Comparison of ENCODE assay signal across 8 mouse cellular contexts in genomic region chr17:49171252-49172047, GRCm38 (mm10).
DNase-seq lines count a peak whose midpoint lies in the region; ATAC-seq lines count a peak whose summit lies in the region.

No protein-coding gene starts in this region.

- WGBS in embryonic facial prominence, embryonic 13.5 days, result 3% methylated on average over 20 of the region's 20 CpGs
- WGBS in limb, embryonic 15.5 days, result 4% methylated on average over 20 of the region's 20 CpGs
- 6% methylated on average over 20 of the region's 20 CpGs for WGBS in midbrain, embryonic 16.5 days

- DNase-seq in right cerebral cortex, postnatal 4 days, result peak; percentile 48
- DNase-seq in right cerebral cortex, postnatal 36 days (ENCODE audit: low spot score in 2 of 2), result no peak
- DNase-seq in heart, postnatal 14 days, result peak; percentile 28 to 48
- DNase-seq in thymus, postnatal 10 days (ENCODE audit: low spot score in 2 of 2), result peak; percentile 35 to 65
- DNase-seq in cerebellum, adult 8-10 months, result no peak

- H3K27me3 ChIP-seq in embryonic facial prominence, embryonic 13.5 days, result peaks cover 24% of the 10 kb centered on the region
- peaks cover 10% of the 10 kb centered on the region for H3K27me3 ChIP-seq in limb, embryonic 15.5 days
- H3K27me3 ChIP-seq in midbrain, embryonic 16.5 days (ENCODE audit: control insufficient read depth, insufficient read depth, low read depth, low read length), result peaks cover 3% of the 10 kb centered on the region; the same call in 1 of the 2 replicates

- peak overlapping the region; percentile 72 for H3K4me2 ChIP-seq in embryonic facial prominence, embryonic 13.5 days
- peak overlapping the region; percentile 82 for H3K4me2 ChIP-seq in limb, embryonic 15.5 days
- peak overlapping the region; percentile 58 for H3K4me2 ChIP-seq in midbrain, embryonic 16.5 days (ENCODE audit: low read length)

- H3K4me3 ChIP-seq in embryonic facial prominence, embryonic 13.5 days, result peak overlapping the region; percentile 45
- H3K4me3 ChIP-seq in limb, embryonic 15.5 days, result peak overlapping the region; percentile 40
- H3K4me3 ChIP-seq in midbrain, embryonic 16.5 days (ENCODE audit: low read depth, low read length), result peak overlapping the region; percentile 34

- no peak overlapping the region for H3K27ac ChIP-seq in embryonic facial prominence, embryonic 13.5 days
- H3K27ac ChIP-seq in limb, embryonic 15.5 days, result no peak overlapping the region
- no peak overlapping the region for H3K27ac ChIP-seq in midbrain, embryonic 16.5 days (ENCODE audit: low read length)

- intact Hi-C loops in heart, postnatal 14 days (cut with DNase I), result no loop called here

- H3K9me3 ChIP-seq in embryonic facial prominence, embryonic 13.5 days, result no peaks in the 10 kb centered on the region
- no peaks in the 10 kb centered on the region for H3K9me3 ChIP-seq in limb, embryonic 15.5 days
- H3K9me3 ChIP-seq in midbrain, embryonic 16.5 days (replicated peaks; ENCODE audit: control insufficient read depth, low read length, poor library complexity, severe bottlenecking), result no peaks in the 10 kb centered on the region

- H3K9ac ChIP-seq in embryonic facial prominence, embryonic 13.5 days, result peak overlapping the region; percentile 59
- 0 out of 2 replicates have a peak overlapping the region, but pooled peaks have one; percentile 20 for H3K9ac ChIP-seq in limb, embryonic 15.5 days
- H3K9ac ChIP-seq in midbrain, embryonic 16.5 days (ENCODE audit: low read depth, low read length), result peak overlapping the region; percentile 21

- H3K36me3 ChIP-seq in embryonic facial prominence, embryonic 13.5 days, result no peaks in the 10 kb centered on the region
- H3K36me3 ChIP-seq in limb, embryonic 15.5 days, result no peaks in the 10 kb centered on the region
- H3K36me3 ChIP-seq in midbrain, embryonic 16.5 days (ENCODE audit: control insufficient read depth, insufficient read depth, low read length), result no peaks in the 10 kb centered on the region

- no peak for ATAC-seq in embryonic facial prominence, embryonic 13.5 days (ENCODE audit: insufficient number of reproducible peaks, insufficient read depth, low FRiP score, low TSS enrichment, low read depth)
- ATAC-seq in limb, embryonic 15.5 days (ENCODE audit: insufficient number of reproducible peaks, low FRiP score, low TSS enrichment, low read depth), result no peak
- ATAC-seq in midbrain, embryonic 16.5 days, result no peak

- peaks cover 18% of the 10 kb centered on the region for H3K4me1 ChIP-seq in embryonic facial prominence, embryonic 13.5 days
- peaks cover 18% of the 10 kb centered on the region for H3K4me1 ChIP-seq in limb, embryonic 15.5 days
- H3K4me1 ChIP-seq in midbrain, embryonic 16.5 days (ENCODE audit: control insufficient read depth, insufficient read depth, low read length), result peaks cover 6% of the 10 kb centered on the region; the same call in 1 of the 2 replicates

Comparison
In these comparisons a context has a peak if more than half of its experiments do, and no peak if none do; other contexts are left out.
1. DNase-seq: peak in right cerebral cortex, postnatal 4 days (single experiment), heart, postnatal 14 days (2 of 2) and thymus, postnatal 10 days (2 of 2); none in right cerebral cortex, postnatal 36 days (0 of 2) and cerebellum, adult 8-10 months (single experiment).
2. Peak in every context shown above with its lines, with median percentiles within 50 percentile points of each other: H3K4me2 ChIP-seq, H3K4me3 ChIP-seq and H3K9ac ChIP-seq.